Mouse (Mus musculus) cortical plate, adult 2 months (tissue): ENCODE data around the gene Azgp1.

Experiments
- CTCF ChIP-seq: fragments of 200-500 bp; IDR thresholded peaks from 2 replicates; pipeline ENCODE4 v1.5.1; 2011; ENCODE audit warnings: mild to moderate bottlenecking, control low read depth, low read length; ENCODE audit not compliant: insufficient read depth; ENCODE audit errors: extremely low read depth
- POLR2A ChIP-seq: fragments of 200-500 bp; IDR thresholded peaks from 2 replicates; pipeline ENCODE4 v1.6.1; 2011; ENCODE audit warnings: mild to moderate bottlenecking, low read length, control low read depth; ENCODE audit not compliant: insufficient read depth; ENCODE audit errors: extremely low read depth

DNA sequence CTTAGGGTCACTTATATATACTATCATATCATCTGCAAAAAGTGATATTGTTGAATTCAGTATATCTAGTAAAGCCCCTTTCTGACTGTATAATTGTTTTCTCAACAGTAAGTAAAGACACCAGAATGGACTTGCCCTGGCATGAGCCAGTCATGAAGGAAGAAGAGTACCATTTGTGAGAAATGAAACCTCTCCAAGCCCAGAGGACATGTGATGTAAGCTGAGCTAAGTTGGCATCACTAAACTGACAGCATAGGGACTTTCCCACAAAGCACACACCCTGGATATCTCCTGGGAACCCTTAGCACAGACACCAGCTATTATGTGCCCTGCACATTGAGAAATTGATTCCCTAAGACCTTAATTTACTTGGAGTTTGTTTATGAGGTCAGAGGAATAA lies 34.0 kb upstream of the Azgp1 start:
- TF ChIP-seq POLR2A = no peak
- no peak for TF ChIP-seq CTCF
